Mouse (Mus musculus) limb, embryonic 11.5 days (tissue): ENCODE measurements around the gene Plscr3. TPM values are rescaled to one million over a fixed set of nuclear protein-coding genes. Genes with fewer than 3 reads are reported as not detected.

Experiments used
- ATAC-seq: fragments of 200-750 bp; cut with Nextera tagmentation; 2 replicates; pipeline ENCODE4 v1.8.0; 2017; ENCODE audit warnings: low read depth; ENCODE audit not compliant: insufficient number of reproducible peaks, low FRiP score, low TSS enrichment
- DNase-seq: peaks from one replicate; pipeline ENCODE4 v3.0.0-alpha.2; 2015; ENCODE audit warnings: low spot score
- H3K27ac ChIP-seq: fragments of 300-500 bp; sonication (generic); replicated peaks from 2 replicates; pipeline ENCODE4 v1.5.1; 2014; ENCODE audit warnings: low read depth, mild to moderate bottlenecking, low read length
- H3K27me3 ChIP-seq: fragments of 300-500 bp; sonication (generic); 2 replicates; pipeline ENCODE4 v1.6.1; 2014; ENCODE audit warnings: mild to moderate bottlenecking, low read length, mixed read lengths; ENCODE audit not compliant: control insufficient read depth, insufficient read depth
- H3K36me3 ChIP-seq: fragments of 300-500 bp; sonication (generic); 2 replicates; pipeline ENCODE4 v1.6.1; 2014; ENCODE audit warnings: mild to moderate bottlenecking, low read length, moderate library complexity, mixed read lengths; ENCODE audit not compliant: control insufficient read depth, insufficient read depth
- H3K4me1 ChIP-seq: fragments of 300-500 bp; sonication (generic); 2 replicates; pipeline ENCODE4 v1.6.1; 2014; ENCODE audit warnings: low read length, mixed read lengths; ENCODE audit not compliant: control insufficient read depth, insufficient read depth
- H3K4me2 ChIP-seq: fragments of 300-500 bp; sonication (generic); 2 replicates; pipeline ENCODE4 v1.6.1; 2014; ENCODE audit warnings: low read depth, mild to moderate bottlenecking, moderate library complexity; ENCODE audit not compliant: severe bottlenecking
- H3K4me3 ChIP-seq: fragments of 300-500 bp; sonication (generic); 2 replicates; pipeline ENCODE4 v1.5.1; 2014; ENCODE audit warnings: low read depth, low read length
- H3K9ac ChIP-seq: fragments of 300-500 bp; sonication (generic); 2 replicates; pipeline ENCODE4 v1.6.1; 2014; ENCODE audit warnings: mild to moderate bottlenecking, low read length
- H3K9me3 ChIP-seq: fragments of 300-500 bp; sonication (generic); 2 replicates; pipeline ENCODE4 v1.6.1; 2016; ENCODE audit warnings: low read length; ENCODE audit not compliant: control insufficient read depth
- WGBS: fragments of 180-500 bp; shearing (Covaris S2); extraction: QIAGEN DNeasy Blood & Tissue Kit; methylation state at CpG from one replicate; pipeline ENCODE4 v1.1.7; 2014; 5-methylcytosine and 5-hydroxymethylcytosine counted together
- polyA plus RNA-seq: library from polyadenylated mRNA; unstranded; fragments of >200 nt; fragmentation: Nextera tagmentation; extraction: Ambion mirVana; gene quantifications from 2 replicates; pipeline ENCODE4 v1.2.1, GENCODE M21; 2014

Plscr3 gene
- polyA plus RNA-seq, result 115 TPM in 2 replicates

GRCm38 (mm10) chr11:69846198-69846680, at the start of gene Plscr3:
Gene Plscr3, plus strand, starts transcription at chr11:69846376.
- peak within 1 kb of the TSS; percentile 97 for H3K27ac ChIP-seq
- peak; percentile 88 for ATAC-seq
- peak; percentile 97 for DNase-seq
- H3K4me1 ChIP-seq, result peaks cover 11% of the 10 kb centered on the region
- peaks cover 10% of the 10 kb centered on the region for H3K36me3 ChIP-seq
- under 1% methylated on average over 38 of the region's 38 CpGs for WGBS
- H3K27me3 ChIP-seq, result no peaks in the 10 kb centered on the region
- H3K9ac ChIP-seq, result peak within 1 kb of the TSS; percentile 70
- no peaks in the 10 kb centered on the region for H3K9me3 ChIP-seq
- H3K4me2 ChIP-seq, result peak within 1 kb of the TSS; percentile 75
- H3K4me3 ChIP-seq, result peak within 1 kb of the TSS; percentile 74

GRCm38 (mm10) chr11:69797924-69798323, 48.3 kb upstream of the Plscr3 start:
- no peak overlapping the region for H3K27ac ChIP-seq
- no peak overlapping the region for H3K9ac ChIP-seq
- no peaks in the 10 kb centered on the region for H3K9me3 ChIP-seq
- 68% methylated on average over 7 of the region's 7 CpGs for WGBS
- peaks cover 43% of the 10 kb centered on the region for H3K27me3 ChIP-seq
- ATAC-seq (no peak), DNase-seq (no peak)
- no peak overlapping the region for H3K4me2 ChIP-seq
- H3K4me3 ChIP-seq, result no peak overlapping the region
- peaks cover 29% of the 10 kb centered on the region for H3K4me1 ChIP-seq
- H3K36me3 ChIP-seq, result no peaks in the 10 kb centered on the region

DNA sequence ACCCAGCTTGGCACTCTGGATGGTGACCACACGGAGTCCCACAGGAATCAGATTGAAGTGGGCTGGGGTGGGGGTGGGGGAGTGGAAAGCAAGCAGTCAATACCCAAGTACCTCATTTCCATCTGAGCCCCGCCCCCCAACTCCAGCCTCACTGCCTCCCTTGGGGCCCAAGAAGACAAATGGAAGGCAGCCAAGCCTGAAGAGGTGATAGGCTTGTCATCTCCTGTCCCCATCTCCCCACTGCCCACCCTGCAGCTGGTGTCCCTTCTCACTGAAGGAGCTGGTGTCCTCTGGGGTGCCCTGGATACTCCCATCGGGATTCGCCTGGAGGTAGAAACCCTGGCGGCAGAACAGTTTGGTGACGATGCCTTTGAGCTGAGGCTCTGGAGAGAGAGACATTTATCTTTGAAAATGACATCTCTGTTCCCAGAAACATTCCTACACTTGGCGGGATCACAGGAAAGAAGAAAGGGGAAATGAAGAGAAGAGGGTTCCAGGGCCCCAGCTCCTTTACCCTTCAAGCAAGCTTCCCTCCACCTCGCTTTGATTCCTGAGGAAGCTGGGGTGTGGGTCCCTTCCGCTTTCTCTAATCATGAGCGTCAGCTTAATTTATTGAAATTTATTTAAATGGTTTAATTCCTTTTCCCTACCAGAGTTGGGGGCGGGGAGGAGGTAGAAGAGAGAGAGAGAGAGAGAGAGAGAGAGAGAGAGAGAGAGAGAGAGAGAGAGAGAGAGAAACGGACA, 46.6 kb upstream of the Plscr3 start:
- H3K36me3 ChIP-seq, result no peaks in the 10 kb centered on the region
- no peaks in the 10 kb centered on the region for H3K9me3 ChIP-seq
- H3K4me2 ChIP-seq, result peak overlapping the region; percentile 91
- H3K27me3 ChIP-seq, result peaks cover 54% of the 10 kb centered on the region
- WGBS, result 28% methylated on average over 12 of the region's 12 CpGs
- ATAC-seq (no peak), DNase-seq (no peak)
- H3K4me3 ChIP-seq, result peak overlapping the region; percentile 46; the same call in 1 of the 2 replicates
- H3K27ac ChIP-seq, result no peak overlapping the region
- peaks cover 42% of the 10 kb centered on the region for H3K4me1 ChIP-seq
- no peak overlapping the region for H3K9ac ChIP-seq

GRCm38 (mm10) chr11:69800138-69800391, 46.1 kb upstream of the Plscr3 start:
- 0% methylated on average over 11 of the region's 11 CpGs for WGBS
- no peak for ATAC-seq
- Histone ChIP-seq H3K4me2 (peak overlapping the region; percentile 91), H3K27ac (no peak overlapping the region), H3K27me3 (peaks cover 59% of the 10 kb centered on the region), H3K9ac (0 out of 2 replicates have a peak overlapping the region, but pooled peaks have one; percentile 30), H3K4me3 (peak overlapping the region; percentile 46), H3K9me3 (no peaks in the 10 kb centered on the region), H3K4me1 (peaks cover 42% of the 10 kb centered on the region), H3K36me3 (no peaks in the 10 kb centered on the region)
- DNase-seq, result no peak

DNA sequence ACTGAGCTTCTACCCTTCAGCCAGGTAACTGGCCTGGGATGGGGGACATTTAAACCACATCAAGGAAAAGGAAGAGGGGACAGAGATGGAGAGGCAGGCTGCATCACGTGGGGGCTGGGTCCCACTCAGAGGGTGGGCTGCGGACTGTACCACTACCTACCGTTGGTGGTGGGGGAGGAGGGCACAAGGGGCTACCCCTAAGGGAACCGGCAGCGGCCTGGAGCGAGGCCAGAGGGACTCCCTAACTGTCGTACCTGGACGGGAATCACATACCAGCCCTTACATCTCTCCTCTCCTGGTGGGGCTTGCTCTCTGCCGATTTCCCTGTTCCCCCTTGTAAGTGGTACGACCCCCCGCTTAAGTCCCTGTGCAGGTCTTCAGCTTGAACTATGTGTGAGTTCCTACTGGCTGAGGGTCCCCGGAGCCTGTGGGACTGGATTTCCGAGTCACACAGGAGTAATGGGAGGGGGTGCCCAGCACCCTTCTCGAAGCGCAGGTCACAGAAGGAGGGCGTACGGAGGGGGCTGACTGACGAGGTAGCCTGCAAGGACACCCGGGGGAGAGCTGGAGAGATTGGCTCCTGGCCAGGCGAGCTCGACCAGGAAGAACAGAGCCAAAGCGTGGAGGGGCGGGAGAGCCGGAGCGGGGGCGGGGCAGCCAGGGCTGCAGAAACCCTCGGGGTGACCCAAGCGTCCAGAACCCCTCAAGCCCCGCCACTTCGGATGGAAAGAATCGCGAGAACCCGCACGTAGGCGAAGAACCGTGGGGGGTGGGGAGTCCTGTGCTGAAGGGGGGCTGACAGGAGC, 45.6 kb upstream of the Plscr3 start:
- peak; percentile 61; the same call in 1 of the 2 replicates for ATAC-seq
- no peaks in the 10 kb centered on the region for H3K36me3 ChIP-seq
- H3K27ac ChIP-seq, result 0 out of 2 replicates have a peak overlapping the region, but pooled peaks have one; percentile 42
- peak overlapping the region; percentile 68 for H3K9ac ChIP-seq
- H3K9me3 ChIP-seq, result no peaks in the 10 kb centered on the region
- H3K4me3 ChIP-seq, result peak overlapping the region; percentile 46
- H3K27me3 ChIP-seq, result peaks cover 65% of the 10 kb centered on the region
- under 1% methylated on average over 36 of the region's 36 CpGs for WGBS
- peak; percentile 83 for DNase-seq
- H3K4me2 ChIP-seq, result peak overlapping the region; percentile 91
- peaks cover 42% of the 10 kb centered on the region for H3K4me1 ChIP-seq

GRCm38 (mm10) chr11:69801379-69801977, 44.7 kb upstream of the Plscr3 start, which contains the start of gene Fgf11:
Gene Fgf11, minus strand, starts transcription at chr11:69801857.
- WGBS, result 2% methylated on average over 33 of the region's 33 CpGs
- ATAC-seq, result no peak

GRCm38 (mm10) chr11:69802648-69803105, 43.5 kb upstream of the Plscr3 start:
- Histone ChIP-seq H3K4me1 (peaks cover 42% of the 10 kb centered on the region), H3K36me3 (no peaks in the 10 kb centered on the region), H3K27ac (no peak overlapping the region), H3K27me3 (peaks cover 72% of the 10 kb centered on the region), H3K4me3 (peak overlapping the region; percentile 46), H3K9me3 (no peaks in the 10 kb centered on the region), H3K4me2 (peak overlapping the region; percentile 85), H3K9ac (peak overlapping the region; percentile 34; the same call in 1 of the 2 replicates)
- DNase-seq (peak; percentile 83), ATAC-seq (no peak)
- WGBS, result under 1% methylated on average over 33 of the region's 33 CpGs

More at GRCm38 (mm10) chr11:69801379-69801977, 44.7 kb upstream of the Plscr3 start, which contains the start of gene Fgf11:
- H3K4me3 ChIP-seq, result peak within 1 kb of the TSS; percentile 46
- H3K9ac ChIP-seq, result peak within 1 kb of the TSS; percentile 68
- peak; percentile 32 for DNase-seq
- peak within 1 kb of the TSS; percentile 91 for H3K4me2 ChIP-seq
- H3K4me1 ChIP-seq, result peaks cover 42% of the 10 kb centered on the region
- H3K27me3 ChIP-seq, result peaks cover 70% of the 10 kb centered on the region
- H3K9me3 ChIP-seq, result no peaks in the 10 kb centered on the region
- H3K27ac ChIP-seq, result 0 out of 2 replicates have a peak within 1 kb of the TSS, but pooled peaks have one; percentile 42
- H3K36me3 ChIP-seq, result no peaks in the 10 kb centered on the region

DNA sequence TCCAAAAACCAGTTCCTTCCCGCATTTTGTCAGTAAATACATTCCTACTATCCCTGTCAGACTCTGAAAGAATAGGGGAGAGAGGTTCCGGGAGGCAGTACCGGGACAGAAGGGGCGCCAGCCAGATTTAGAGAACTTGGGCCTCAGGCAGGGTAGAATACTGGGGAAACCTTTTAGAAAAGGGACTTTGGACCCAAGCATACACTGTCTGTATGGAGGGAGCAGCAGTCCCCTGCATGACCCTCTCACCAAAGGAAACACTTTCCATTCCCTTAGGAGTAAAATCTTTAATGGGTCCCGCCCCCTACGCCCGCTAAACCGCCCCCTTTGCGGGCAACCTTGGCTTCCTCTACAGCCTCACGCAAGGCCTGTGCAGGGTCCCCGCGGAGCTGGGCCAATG, 42.8 kb upstream of the Plscr3 start:
- peak overlapping the region; percentile 85 for H3K4me2 ChIP-seq
- 2% methylated on average over 12 of the region's 12 CpGs for WGBS
- H3K9ac ChIP-seq, result no peak overlapping the region; the same call in 1 of the 2 replicates
- DNase-seq (no peak), ATAC-seq (no peak)
- peaks cover 65% of the 10 kb centered on the region for H3K27me3 ChIP-seq
- H3K27ac ChIP-seq, result no peak overlapping the region
- H3K4me3 ChIP-seq, result peak overlapping the region; percentile 46
- no peaks in the 10 kb centered on the region for H3K9me3 ChIP-seq
- no peaks in the 10 kb centered on the region for H3K36me3 ChIP-seq
- H3K4me1 ChIP-seq, result peaks cover 42% of the 10 kb centered on the region
